Mouse (Mus musculus): ENCODE measurements at regions not wholly inside any gene's neighbourhood (a gene's known extent, or its start where the extent isn't known, plus 50 kb on each side); places are given as distances from the start of the nearest gene placed in this dataset.
"Not testable (repeated sequence)": the region's sequence is repeated elsewhere in the genome, so short reads cannot be mapped to it uniquely, and the experiment has no call there.

DNA sequence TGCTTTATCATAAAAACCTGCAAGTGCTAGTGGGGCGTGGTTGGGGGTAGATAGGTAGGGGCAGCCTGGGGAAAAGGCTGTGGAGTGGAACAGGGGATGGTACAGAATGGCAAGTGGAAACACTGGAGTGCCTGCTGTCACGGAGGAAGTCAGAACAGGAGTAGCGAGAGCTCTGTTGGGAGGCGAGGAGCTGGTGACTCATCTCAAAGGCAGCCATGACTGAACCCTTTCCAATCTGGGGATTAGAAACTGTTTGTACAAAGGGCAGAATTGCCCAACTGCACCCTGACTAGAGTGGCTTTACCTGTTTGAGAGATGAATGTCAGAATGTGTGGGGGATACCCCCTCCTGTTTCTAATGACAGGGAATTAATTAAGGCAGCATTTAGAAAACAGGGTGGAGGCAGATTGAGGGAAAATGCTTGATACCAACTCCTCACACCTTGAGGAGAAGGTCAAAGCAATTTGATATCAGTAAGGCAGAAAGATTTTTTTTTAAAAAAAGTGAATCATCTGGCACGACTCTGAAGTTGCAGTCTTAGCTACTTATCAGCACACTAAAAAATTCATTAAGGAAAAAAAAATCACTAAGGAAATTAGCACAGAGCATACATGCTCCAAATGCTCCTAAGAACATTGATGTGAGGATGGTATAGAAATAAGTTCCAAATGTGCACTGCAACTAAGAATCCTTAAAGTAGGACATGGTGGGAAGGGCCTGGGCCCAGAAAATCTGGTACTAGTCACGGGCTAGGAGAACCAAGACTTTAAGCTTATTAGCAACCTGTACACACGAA lies 54.7 kb upstream of the Usp25 start:
- peak; percentile 73 for DNase-seq (ENCODE audit: low spot score)
- H3K27ac ChIP-seq (replicated peaks; ENCODE audit: low read depth, low read length): no peak overlapping the region
- H3K4me2 ChIP-seq (ENCODE audit: low read depth, low read length): no peak overlapping the region
- H3K27me3 ChIP-seq (replicated peaks; ENCODE audit: control insufficient read depth, insufficient read depth, low read length): no peaks in the 10 kb centered on the region
- 60% methylated on average over 7 of the region's 7 CpGs for WGBS
- H3K4me3 ChIP-seq (ENCODE audit: low read depth, low read length): no peak overlapping the region
- peak; percentile 90 for ATAC-seq (ENCODE audit: low read depth)
- no peaks in the 10 kb centered on the region for H3K9me3 ChIP-seq (ENCODE audit: control insufficient read depth, low read length)
- H3K4me1 ChIP-seq (ENCODE audit: control insufficient read depth, insufficient read depth, low read length): no peaks in the 10 kb centered on the region
- H3K36me3 ChIP-seq (ENCODE audit: control insufficient read depth, insufficient read depth, low read length): no peaks in the 10 kb centered on the region
- no peak overlapping the region for H3K9ac ChIP-seq (ENCODE audit: low read depth, low read length)

GRCm38 (mm10) chr16:76957491-76957890 lies 56.0 kb upstream of the Usp25 start:
- no peak for ATAC-seq (ENCODE audit: low read depth)
- 62% methylated on average over 3 of the region's 3 CpGs for WGBS
- H3K4me1 ChIP-seq (ENCODE audit: control insufficient read depth, insufficient read depth, low read length): no peaks in the 10 kb centered on the region

DNA sequence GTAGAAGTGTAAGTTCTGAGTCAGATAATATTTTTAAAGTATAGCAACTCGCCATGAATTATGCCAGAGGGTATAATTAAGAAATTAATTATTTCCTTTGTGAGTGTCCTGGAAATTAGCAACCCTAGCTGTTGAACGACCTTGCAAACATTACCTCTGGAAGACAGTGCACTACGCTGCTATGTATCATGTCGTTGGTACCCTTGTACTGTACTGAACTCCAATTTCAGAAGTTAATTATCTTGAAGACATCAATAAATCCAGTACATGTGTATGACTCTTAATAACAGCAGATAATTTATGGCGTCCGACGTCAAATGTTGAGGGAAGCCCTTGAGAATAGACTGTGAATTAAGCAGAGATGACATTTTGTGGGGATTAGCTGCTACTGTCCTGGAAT lies 56.4 kb upstream of the Usp25 start:
- ATAC-seq (ENCODE audit: low read depth): no peak
- no peak overlapping the region for H3K4me2 ChIP-seq (ENCODE audit: low read depth, low read length)
- WGBS: 77% methylated on average over 7 of the region's 7 CpGs
- no peak overlapping the region for H3K4me3 ChIP-seq (ENCODE audit: low read depth, low read length)
- no peak for DNase-seq (ENCODE audit: low spot score)
- H3K27me3 ChIP-seq (replicated peaks; ENCODE audit: control insufficient read depth, insufficient read depth, low read length): no peaks in the 10 kb centered on the region
- no peaks in the 10 kb centered on the region for H3K4me1 ChIP-seq (ENCODE audit: control insufficient read depth, insufficient read depth, low read length)
- H3K27ac ChIP-seq (replicated peaks; ENCODE audit: low read depth, low read length): no peak overlapping the region
- H3K9me3 ChIP-seq (ENCODE audit: control insufficient read depth, low read length): no peaks in the 10 kb centered on the region
- H3K9ac ChIP-seq (ENCODE audit: low read depth, low read length): no peak overlapping the region
- no peaks in the 10 kb centered on the region for H3K36me3 ChIP-seq (ENCODE audit: control insufficient read depth, insufficient read depth, low read length)

More at GRCm38 (mm10) chr16:76957491-76957890, 56.0 kb upstream of the Usp25 start:
- no peaks in the 10 kb centered on the region for H3K9me3 ChIP-seq (ENCODE audit: control insufficient read depth, low read length)
- no peaks in the 10 kb centered on the region for H3K36me3 ChIP-seq (ENCODE audit: control insufficient read depth, insufficient read depth, low read length)
- H3K4me2 ChIP-seq (ENCODE audit: low read depth, low read length): no peak overlapping the region
- no peaks in the 10 kb centered on the region for H3K27me3 ChIP-seq (replicated peaks; ENCODE audit: control insufficient read depth, insufficient read depth, low read length)
- no peak for DNase-seq (ENCODE audit: low spot score)
- H3K27ac ChIP-seq (replicated peaks; ENCODE audit: low read depth, low read length): no peak overlapping the region
- no peak overlapping the region for H3K4me3 ChIP-seq (ENCODE audit: low read depth, low read length)
- no peak overlapping the region for H3K9ac ChIP-seq (ENCODE audit: low read depth, low read length)

GRCm38 (mm10) chr16:76950836-76951486 lies 62.5 kb upstream of the Usp25 start:
- ATAC-seq (ENCODE audit: low read depth) (no peak), DNase-seq (ENCODE audit: low spot score) (no peak)
- Histone ChIP-seq H3K4me1 (ENCODE audit: control insufficient read depth, insufficient read depth, low read length) (no peaks in the 10 kb centered on the region), H3K9ac (ENCODE audit: low read depth, low read length) (no peak overlapping the region), H3K4me2 (ENCODE audit: low read depth, low read length) (no peak overlapping the region), H3K27me3 (replicated peaks; ENCODE audit: control insufficient read depth, insufficient read depth, low read length) (no peaks in the 10 kb centered on the region), H3K9me3 (ENCODE audit: control insufficient read depth, low read length) (no peaks in the 10 kb centered on the region), H3K36me3 (ENCODE audit: control insufficient read depth, insufficient read depth, low read length) (no peaks in the 10 kb centered on the region), H3K27ac (replicated peaks; ENCODE audit: low read depth, low read length) (no peak overlapping the region), H3K4me3 (ENCODE audit: low read depth, low read length) (no peak overlapping the region)
- 66% methylated on average over 10 of the region's 10 CpGs for WGBS

DNA sequence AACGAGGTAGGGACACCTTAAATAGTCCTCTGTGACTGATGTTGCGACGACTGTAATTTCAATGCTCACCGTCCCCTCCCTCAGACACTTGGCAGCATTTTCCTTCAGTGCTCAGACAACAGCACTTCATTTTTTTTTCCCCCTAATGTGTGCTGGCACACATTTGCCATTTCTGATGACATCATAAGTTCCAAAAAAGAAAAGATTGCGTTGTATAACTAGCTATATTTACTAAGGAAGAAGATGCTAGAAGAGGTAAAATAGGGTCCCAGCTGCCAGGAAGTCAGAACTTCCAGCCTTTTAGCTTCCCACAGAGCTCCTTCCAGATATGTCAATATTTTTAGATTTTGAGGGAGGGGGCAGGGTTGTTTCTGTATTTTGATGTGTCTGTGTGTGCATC lies 66.5 kb upstream of the Usp25 start:
- H3K4me1 ChIP-seq (ENCODE audit: control insufficient read depth, insufficient read depth, low read length): no peaks in the 10 kb centered on the region
- 68% methylated on average over 5 of the region's 5 CpGs for WGBS

GRCm38 (mm10) chr16:76938128-76938527 lies 75.4 kb upstream of the Usp25 start:
- Histone ChIP-seq H3K27me3 (replicated peaks; ENCODE audit: control insufficient read depth, insufficient read depth, low read length) (no peaks in the 10 kb centered on the region), H3K9ac (ENCODE audit: low read depth, low read length) (no peak overlapping the region), H3K4me1 (ENCODE audit: control insufficient read depth, insufficient read depth, low read length) (no peaks in the 10 kb centered on the region), H3K36me3 (ENCODE audit: control insufficient read depth, insufficient read depth, low read length) (no peaks in the 10 kb centered on the region), H3K27ac (replicated peaks; ENCODE audit: low read depth, low read length) (no peak overlapping the region), H3K4me3 (ENCODE audit: low read depth, low read length) (no peak overlapping the region), H3K4me2 (ENCODE audit: low read depth, low read length) (no peak overlapping the region), H3K9me3 (ENCODE audit: control insufficient read depth, low read length) (no peaks in the 10 kb centered on the region)
- ATAC-seq (ENCODE audit: low read depth) (peak; percentile 15; the same call in 1 of the 2 replicates), DNase-seq (ENCODE audit: low spot score) (no peak)
- 65% methylated on average over 2 of the region's 2 CpGs for WGBS

More for the DNA sequence above, 66.5 kb upstream of the Usp25 start:
- Histone ChIP-seq H3K9ac (ENCODE audit: low read depth, low read length) (no peak overlapping the region), H3K36me3 (ENCODE audit: control insufficient read depth, insufficient read depth, low read length) (no peaks in the 10 kb centered on the region), H3K27me3 (replicated peaks; ENCODE audit: control insufficient read depth, insufficient read depth, low read length) (no peaks in the 10 kb centered on the region), H3K27ac (replicated peaks; ENCODE audit: low read depth, low read length) (no peak overlapping the region), H3K9me3 (ENCODE audit: control insufficient read depth, low read length) (no peaks in the 10 kb centered on the region), H3K4me2 (ENCODE audit: low read depth, low read length) (no peak overlapping the region), H3K4me3 (ENCODE audit: low read depth, low read length) (no peak overlapping the region)
- DNase-seq (ENCODE audit: low spot score) (no peak), ATAC-seq (ENCODE audit: low read depth) (no peak)

GRCm38 (mm10) chr16:76927901-76928300 lies 85.6 kb upstream of the Usp25 start:
- DNase-seq (ENCODE audit: low spot score) (peak; percentile 46), ATAC-seq (ENCODE audit: low read depth) (no peak)
- H3K4me2 ChIP-seq (ENCODE audit: low read depth, low read length): no peak overlapping the region; the same call in 1 of the 2 replicates
- WGBS: 75% methylated on average over 6 of the region's 6 CpGs
- no peaks in the 10 kb centered on the region for H3K4me1 ChIP-seq (ENCODE audit: control insufficient read depth, insufficient read depth, low read length)
- no peak overlapping the region for H3K9ac ChIP-seq (ENCODE audit: low read depth, low read length)
- H3K27me3 ChIP-seq (replicated peaks; ENCODE audit: control insufficient read depth, insufficient read depth, low read length): no peaks in the 10 kb centered on the region
- H3K4me3 ChIP-seq (ENCODE audit: low read depth, low read length): no peak overlapping the region
- no peaks in the 10 kb centered on the region for H3K9me3 ChIP-seq (ENCODE audit: control insufficient read depth, low read length)
- H3K27ac ChIP-seq (replicated peaks; ENCODE audit: low read depth, low read length): no peak overlapping the region
- no peaks in the 10 kb centered on the region for H3K36me3 ChIP-seq (ENCODE audit: control insufficient read depth, insufficient read depth, low read length)

DNA sequence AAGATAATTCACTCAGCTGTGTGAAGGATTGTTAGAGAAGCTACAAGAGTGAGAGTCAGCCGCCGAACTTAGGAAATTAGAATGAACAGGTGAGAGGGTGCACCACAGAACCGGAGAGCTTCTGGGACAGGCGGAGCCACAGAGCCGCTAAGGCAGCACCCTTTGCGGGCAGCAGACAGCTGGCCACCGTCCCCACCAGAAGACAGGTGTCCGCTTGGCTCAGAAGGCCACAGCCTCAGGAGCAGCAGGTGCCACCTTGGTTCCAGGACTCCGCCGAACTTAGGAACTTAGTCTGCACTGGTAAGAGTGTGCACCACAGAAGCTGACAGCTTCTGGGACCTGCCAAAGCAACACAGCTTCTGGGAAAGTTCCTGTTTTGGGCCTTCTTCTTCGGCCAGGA lies 93.4 kb upstream of the Usp25 start:
- H3K4me3 ChIP-seq (ENCODE audit: low read depth, low read length); ATAC-seq (ENCODE audit: low read depth); DNase-seq (ENCODE audit: low spot score); H3K4me1 ChIP-seq (ENCODE audit: control insufficient read depth, insufficient read depth, low read length); H3K27me3 ChIP-seq (replicated peaks; ENCODE audit: control insufficient read depth, insufficient read depth, low read length); H3K9ac ChIP-seq (ENCODE audit: low read depth, low read length); H3K27ac ChIP-seq (replicated peaks; ENCODE audit: low read depth, low read length); H3K9me3 ChIP-seq (ENCODE audit: control insufficient read depth, low read length); H3K36me3 ChIP-seq (ENCODE audit: control insufficient read depth, insufficient read depth, low read length); H3K4me2 ChIP-seq (ENCODE audit: low read depth, low read length): not testable (repeated sequence)
- WGBS: 92% methylated on average over 11 of the region's 11 CpGs

- Histone ChIP-seq H3K27ac (replicated peaks; ENCODE audit: low read depth, low read length) (no peak overlapping the region), H3K4me2 (ENCODE audit: low read depth, low read length) (no peak overlapping the region), H3K36me3 (ENCODE audit: control insufficient read depth, insufficient read depth, low read length) (no peaks in the 10 kb centered on the region), H3K27me3 (replicated peaks; ENCODE audit: control insufficient read depth, insufficient read depth, low read length) (no peaks in the 10 kb centered on the region), H3K4me1 (ENCODE audit: control insufficient read depth, insufficient read depth, low read length) (no peaks in the 10 kb centered on the region), H3K9ac (ENCODE audit: low read depth, low read length) (no peak overlapping the region), H3K4me3 (ENCODE audit: low read depth, low read length) (no peak overlapping the region), H3K9me3 (ENCODE audit: control insufficient read depth, low read length) (no peaks in the 10 kb centered on the region)
- ATAC-seq (ENCODE audit: low read depth) (no peak), DNase-seq (ENCODE audit: low spot score) (no peak)
- WGBS: 75% methylated on average over 2 of the region's 2 CpGs
These were observed 94.9 kb upstream of the Usp25 start for GRCm38 (mm10) chr16:76918598-76918997.
